ENCODE assay signal across 23 mouse cellular contexts in the genomic region with DNA sequence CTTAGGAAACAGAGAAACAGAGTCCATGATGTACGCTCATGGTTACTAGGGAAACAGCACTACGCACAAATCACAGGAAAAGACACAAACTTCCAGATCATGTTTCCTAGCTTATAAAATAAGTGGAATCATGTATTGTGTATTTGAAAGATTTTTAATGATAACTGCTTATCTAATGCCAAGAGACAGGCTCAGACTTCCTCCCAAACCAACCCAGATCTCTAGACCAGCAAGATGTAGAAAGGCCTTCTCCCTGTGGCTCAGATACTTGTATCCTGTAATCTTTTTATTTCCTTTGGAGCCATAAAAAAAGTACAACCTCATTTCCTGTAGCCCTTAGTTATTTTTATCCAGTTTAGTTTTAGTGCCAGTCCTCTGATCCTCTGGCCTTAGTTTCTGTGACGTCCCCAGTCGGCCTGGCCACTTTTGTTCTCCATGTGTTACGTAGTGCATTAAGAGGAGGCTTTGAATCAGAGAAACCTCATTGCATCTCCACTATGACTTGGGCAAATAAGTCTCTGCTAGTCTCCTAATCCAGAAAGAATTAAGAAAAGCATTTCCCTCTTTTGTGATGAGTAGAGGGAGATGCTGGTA. TPM values are rescaled to one million over a fixed set of nuclear protein-coding genes. Genes with fewer than 3 reads are reported as not detected.
DNase-seq lines count a peak whose midpoint lies in the region; ATAC-seq and TF ChIP-seq lines count a peak whose summit lies in the region.
"Had no signal": no experiment of that assay in that cellular context is flagged by ENCODE, and none has a peak within 500 bp of the region (broad histone marks: within the 10 kb centered on the region; RNA-seq: fewer than 3 reads in every experiment).

No protein-coding gene starts in this region.

- 81% methylated on average over 5 of the region's 5 CpGs for WGBS in heart, embryonic 11.5 days (ENCODE audit: insufficient replicate concordance)
- 57% methylated on average over 5 of the region's 5 CpGs for WGBS in kidney, embryonic 16.5 days

- no peaks in the 10 kb centered on the region for H3K4me1 ChIP-seq in heart, embryonic 11.5 days (ENCODE audit: control insufficient read depth, insufficient read depth, low read length)
- H3K4me1 ChIP-seq in kidney, embryonic 16.5 days (ENCODE audit: insufficient read depth, low read length), result no peaks in the 10 kb centered on the region
- H3K4me1 ChIP-seq: embryonic facial prominence, embryonic 15.5 days; forebrain, embryonic 10.5 days; heart, embryonic 12.5 days; hindbrain, embryonic 10.5 days; hindbrain, embryonic 15.5 days had no signal

- no peak for TF ChIP-seq CTCF in layer of hippocampus, adult 2 months (conservative IDR thresholded peaks at IDR 0.05)

- peak; percentile 76 for DNase-seq in heart, adult 11 months
- no peak for DNase-seq in layer of hippocampus, adult 2 months (ENCODE audit: low spot score in 2 of 2)
- DNase-seq in layer of hippocampus, postnatal 36 days, result no peak
- DNase-seq in kidney, postnatal 14 days, result peak; percentile 33
- DNase-seq in testis, postnatal 14 days (ENCODE audit: low spot score), result no peak
- no peak for DNase-seq in urinary bladder, adult 18-20 months (ENCODE audit: low spot score in 2 of 2)
- DNase-seq: adrenal gland, adult 8-10 months; cerebellum, adult 11 months; cerebellum, adult 8-10 months; cerebellum, postnatal 14 days; embryo, embryonic 11 days; gastrocnemius, postnatal 10 days; heart, adult 2 months had no signal

- no peaks in the 10 kb centered on the region for H3K27me3 ChIP-seq in heart, embryonic 11.5 days (ENCODE audit: control insufficient read depth, insufficient read depth, low read length)
- H3K27me3 ChIP-seq in kidney, embryonic 16.5 days (ENCODE audit: insufficient read depth, low read length), result no peaks in the 10 kb centered on the region
- H3K27me3 ChIP-seq: embryonic facial prominence, embryonic 15.5 days; heart, embryonic 12.5 days; hindbrain, embryonic 15.5 days had no signal

- H3K4me2 ChIP-seq in heart, embryonic 11.5 days, result no peak overlapping the region
- H3K4me2 ChIP-seq in kidney, embryonic 16.5 days (replicated peaks; ENCODE audit: low read depth, low read length), result no peak overlapping the region
- H3K4me2 ChIP-seq: embryonic facial prominence, embryonic 15.5 days; heart, embryonic 12.5 days; hindbrain, embryonic 15.5 days had no signal

- no peak overlapping the region for H3K27ac ChIP-seq in heart, embryonic 11.5 days (ENCODE audit: low read depth, low read length)
- peak overlapping the region; percentile 86 for H3K27ac ChIP-seq in layer of hippocampus, adult 2 months
- peak overlapping the region; percentile 29; the same call in 1 of the 2 replicates for H3K27ac ChIP-seq in kidney, embryonic 16.5 days (ENCODE audit: low read length)
- H3K27ac ChIP-seq: embryonic facial prominence, embryonic 15.5 days; forebrain, embryonic 10.5 days; heart, adult 2 months; hindbrain, embryonic 10.5 days; hindbrain, embryonic 15.5 days had no signal

- H3K4me3 ChIP-seq in heart, embryonic 11.5 days (ENCODE audit: low read depth, low read length), result no peak overlapping the region
- H3K4me3 ChIP-seq in layer of hippocampus, adult 2 months, result no peak overlapping the region
- H3K4me3 ChIP-seq in kidney, embryonic 16.5 days (ENCODE audit: low read length), result no peak overlapping the region
- H3K4me3 ChIP-seq: embryonic facial prominence, embryonic 15.5 days; erythroblast, embryonic 14.5 days; forebrain, embryonic 10.5 days; heart, adult 2 months; heart, embryonic 12.5 days; hindbrain, embryonic 10.5 days; hindbrain, embryonic 15.5 days had no signal

- no peaks in the 10 kb centered on the region for H3K9me3 ChIP-seq in heart, embryonic 11.5 days (replicated peaks; ENCODE audit: control insufficient read depth, low read length)
- H3K9me3 ChIP-seq in kidney, embryonic 16.5 days (ENCODE audit: low read length), result no peaks in the 10 kb centered on the region
- H3K9me3 ChIP-seq: embryonic facial prominence, embryonic 15.5 days; forebrain, embryonic 10.5 days; heart, embryonic 12.5 days; hindbrain, embryonic 10.5 days; hindbrain, embryonic 15.5 days had no signal

- no peaks in the 10 kb centered on the region for H3K36me3 ChIP-seq in heart, embryonic 11.5 days (ENCODE audit: control insufficient read depth, insufficient read depth, low read length)
- H3K36me3 ChIP-seq in kidney, embryonic 16.5 days (ENCODE audit: insufficient read depth, low read length), result no peaks in the 10 kb centered on the region
- H3K36me3 ChIP-seq: embryonic facial prominence, embryonic 15.5 days; forebrain, embryonic 10.5 days; heart, embryonic 12.5 days; hindbrain, embryonic 10.5 days; hindbrain, embryonic 15.5 days had no signal

- H3K9ac ChIP-seq in heart, embryonic 11.5 days (ENCODE audit: low read depth, low read length), result no peak overlapping the region
- H3K9ac ChIP-seq in kidney, embryonic 16.5 days (replicated peaks; ENCODE audit: low read length), result no peak overlapping the region
- H3K9ac ChIP-seq: embryonic facial prominence, embryonic 15.5 days; heart, embryonic 12.5 days; hindbrain, embryonic 15.5 days had no signal

- ATAC-seq in heart, embryonic 11.5 days (replicated peaks; ENCODE audit: insufficient number of reproducible peaks, low FRiP score, low TSS enrichment), result no peak
- ATAC-seq in kidney, embryonic 16.5 days (ENCODE audit: low FRiP score, low TSS enrichment), result no peak
- ATAC-seq: forebrain, embryonic 14.5 days had no signal

RNA-seq across cellular contexts. Expression of a gene that starts 34.9 kb away (rescaled TPM):
- polyA plus RNA-seq in heart, embryonic 11.5 days (2014; fragmentation: Nextera tagmentation; extraction: Ambion mirVana), result 7.1 and 7.4 TPM in 2 replicates
- total RNA-seq in layer of hippocampus, adult 2 months (2021), result 1 to 10 TPM; 8.7 to 8.9 TPM
- 10 to 100 TPM in 1 of 2 experiments, 1 to 10 TPM in 1; 7.7 to 10.9 TPM for total RNA-seq in layer of hippocampus, postnatal 36 days (2021)
- 15.3 and 17.1 TPM in 2 replicates for polyA plus RNA-seq in kidney, embryonic 16.5 days (2015; fragmentation: Nextera tagmentation; extraction: Ambion mirVana)
- total RNA-seq: common myeloid progenitor, adult 5-6 weeks had no signal
- polyA plus RNA-seq: erythroblast, embryonic 14.5 days had no signal

Comparison
In these comparisons a context has a peak if more than half of its experiments do, and no peak if none do; other contexts are left out.
1. DNase-seq: peak in heart, adult 11 months (single experiment) and kidney, postnatal 14 days (single experiment); none in layer of hippocampus, adult 2 months (0 of 2), layer of hippocampus, postnatal 36 days (0 of 2), testis, postnatal 14 days (single experiment) and urinary bladder, adult 18-20 months (0 of 2).